Mouse (Mus musculus) forebrain, embryonic 15.5 days (tissue): ENCODE measurements at regions not wholly inside any gene's neighbourhood (a gene's known extent, or its start where the extent isn't known, plus 50 kb on each side); places are given as distances from the start of the nearest gene placed in this dataset.

ENCODE experiments used
- ATAC-seq: fragments of 200-750 bp; cut with Nextera tagmentation; replicated peaks from 2 replicates; pipeline ENCODE4 v1.8.0; 2017; ENCODE audit warnings: mild to moderate bottlenecking, moderate TSS enrichment, moderate library complexity
- H3K27ac ChIP-seq: fragments of 300-500 bp; sonication (generic); replicated peaks from 2 replicates; pipeline ENCODE4 v1.5.1; 2015; ENCODE audit warnings: mild to moderate bottlenecking, inconsistent platforms
- H3K27me3 ChIP-seq: fragments of 300-500 bp; sonication (generic); 2 replicates; pipeline ENCODE4 v1.6.1; 2015; ENCODE audit warnings: inconsistent platforms
- H3K36me3 ChIP-seq: fragments of 300-500 bp; sonication (generic); 2 replicates; pipeline ENCODE4 v1.6.1; 2015; ENCODE audit warnings: mild to moderate bottlenecking, inconsistent platforms
- H3K4me1 ChIP-seq: fragments of 300-500 bp; sonication (generic); 2 replicates; pipeline ENCODE4 v1.6.1; 2015; ENCODE audit warnings: inconsistent platforms
- H3K4me2 ChIP-seq: fragments of 300-500 bp; sonication (generic); replicated peaks from 2 replicates; pipeline ENCODE4 v1.6.1; 2015; ENCODE audit warnings: mild to moderate bottlenecking, inconsistent platforms
- H3K4me3 ChIP-seq: fragments of 300-500 bp; sonication (generic); 2 replicates; pipeline ENCODE4 v1.5.1; 2015; ENCODE audit warnings: mild to moderate bottlenecking, inconsistent platforms
- H3K9ac ChIP-seq: fragments of 300-500 bp; sonication (generic); replicated peaks from 2 replicates; pipeline ENCODE4 v1.6.1; 2015; ENCODE audit warnings: mild to moderate bottlenecking, inconsistent platforms
- H3K9me3 ChIP-seq: fragments of 300-500 bp; sonication (generic); 2 replicates; pipeline ENCODE4 v1.6.1; 2016; ENCODE audit warnings: inconsistent platforms
- WGBS: fragments of 180-500 bp; shearing (Covaris S2); methylation state at CpG from one replicate; pipeline ENCODE4 v1.1.7; 2015; ENCODE audit warnings: mixed read lengths; 5-methylcytosine and 5-hydroxymethylcytosine counted together

- Histone ChIP-seq H3K27ac (no peak overlapping the region), H3K27me3 (no peaks in the 10 kb centered on the region), H3K4me3 (no peak overlapping the region), H3K4me1 (0 out of 2 replicates have a peak, but pooled peaks cover under 1% of the 10 kb centered on the region), H3K9me3 (no peaks in the 10 kb centered on the region), H3K36me3 (no peaks in the 10 kb centered on the region), H3K4me2 (no peak overlapping the region), H3K9ac (no peak overlapping the region)
- 82% methylated on average over 5 of the region's 5 CpGs for WGBS
- no peak for ATAC-seq
These were observed 134.3 kb downstream of the Mtx2 start for GRCm38 (mm10) chr2:74959936-74960335.

GRCm38 (mm10) chr2:74962416-74962815 lies 136.8 kb downstream of the Mtx2 start:
- WGBS = 90% methylated on average over 6 of the region's 6 CpGs
- H3K4me2 ChIP-seq = no peak overlapping the region
- no peaks in the 10 kb centered on the region for H3K9me3 ChIP-seq
- no peaks in the 10 kb centered on the region for H3K27me3 ChIP-seq
- ATAC-seq = no peak
- H3K4me1 ChIP-seq = peaks cover 7% of the 10 kb centered on the region; the same call in 1 of the 2 replicates
- no peaks in the 10 kb centered on the region for H3K36me3 ChIP-seq
- no peak overlapping the region for H3K9ac ChIP-seq
- no peak overlapping the region for H3K4me3 ChIP-seq
- H3K27ac ChIP-seq = no peak overlapping the region

GRCm38 (mm10) chr2:74964360-74964759 lies 138.8 kb downstream of the Mtx2 start:
- H3K27ac ChIP-seq = no peak overlapping the region
- H3K9ac ChIP-seq = no peak overlapping the region
- ATAC-seq = 0 out of 2 replicates have a peak, but pooled peaks have one; percentile 64
- H3K4me1 ChIP-seq = peaks cover 7% of the 10 kb centered on the region; the same call in 1 of the 2 replicates
- H3K9me3 ChIP-seq = no peaks in the 10 kb centered on the region
- WGBS = under 1% methylated on average over 6 of the region's 6 CpGs
- no peaks in the 10 kb centered on the region for H3K36me3 ChIP-seq
- H3K4me3 ChIP-seq = no peak overlapping the region
- no peak overlapping the region for H3K4me2 ChIP-seq
- no peaks in the 10 kb centered on the region for H3K27me3 ChIP-seq

- no peak overlapping the region for H3K4me3 ChIP-seq
- no peak overlapping the region for H3K9ac ChIP-seq
- H3K27ac ChIP-seq = no peak overlapping the region
- no peak overlapping the region for H3K4me2 ChIP-seq
- H3K27me3 ChIP-seq = no peaks in the 10 kb centered on the region
- no peaks in the 10 kb centered on the region for H3K36me3 ChIP-seq
- no peaks in the 10 kb centered on the region for H3K9me3 ChIP-seq
- H3K4me1 ChIP-seq = peaks cover 7% of the 10 kb centered on the region; the same call in 1 of the 2 replicates
- no peak for ATAC-seq
- 48% methylated on average over 3 of the region's 3 CpGs for WGBS
These were observed 139.4 kb downstream of the Mtx2 start for GRCm38 (mm10) chr2:74964980-74965379.

- 29% methylated on average over 18 of the region's 18 CpGs for WGBS
- no peaks in the 10 kb centered on the region for H3K27me3 ChIP-seq
- H3K4me1 ChIP-seq = peaks cover 7% of the 10 kb centered on the region; the same call in 1 of the 2 replicates
- no peaks in the 10 kb centered on the region for H3K36me3 ChIP-seq
- H3K9ac ChIP-seq = no peak overlapping the region
- ATAC-seq = no peak
- H3K4me2 ChIP-seq = peak overlapping the region; percentile 30
- H3K9me3 ChIP-seq = no peaks in the 10 kb centered on the region
- no peak overlapping the region for H3K27ac ChIP-seq
- H3K4me3 ChIP-seq = no peak overlapping the region
These were observed 139.9 kb downstream of the Mtx2 start for GRCm38 (mm10) chr2:74965384-74966060.

GRCm38 (mm10) chr2:74970611-74971265 lies 145.1 kb downstream of the Mtx2 start:
- Histone ChIP-seq H3K4me1 (no peaks in the 10 kb centered on the region), H3K27ac (no peak overlapping the region), H3K9me3 (no peaks in the 10 kb centered on the region), H3K4me3 (no peak overlapping the region), H3K36me3 (no peaks in the 10 kb centered on the region), H3K4me2 (no peak overlapping the region), H3K9ac (no peak overlapping the region), H3K27me3 (no peaks in the 10 kb centered on the region)
- ATAC-seq = no peak
- WGBS = 48% methylated on average over 14 of the region's 14 CpGs

- Histone ChIP-seq H3K27ac (no peak overlapping the region), H3K9me3 (no peaks in the 10 kb centered on the region), H3K36me3 (no peaks in the 10 kb centered on the region), H3K9ac (no peak overlapping the region), H3K4me1 (no peaks in the 10 kb centered on the region), H3K27me3 (no peaks in the 10 kb centered on the region), H3K4me2 (no peak overlapping the region), H3K4me3 (no peak overlapping the region)
- no peak for ATAC-seq
- WGBS = 90% methylated on average over 6 of the region's 6 CpGs
These were observed 147.8 kb downstream of the Mtx2 start for GRCm38 (mm10) chr2:74973386-74973785.

- H3K9me3 ChIP-seq = no peaks in the 10 kb centered on the region
- no peaks in the 10 kb centered on the region for H3K27me3 ChIP-seq
- 0 out of 2 replicates have a peak overlapping the region, but pooled peaks have one; percentile 11 for H3K4me3 ChIP-seq
- peak overlapping the region; percentile 32 for H3K27ac ChIP-seq
- peak overlapping the region; percentile 20; the same call in 1 of the 2 replicates for H3K4me2 ChIP-seq
- H3K36me3 ChIP-seq = no peaks in the 10 kb centered on the region
- WGBS = 64% methylated on average over 16 of the region's 16 CpGs
- H3K9ac ChIP-seq = no peak overlapping the region
- peak; percentile 60; the same call in 1 of the 2 replicates for ATAC-seq
- no peaks in the 10 kb centered on the region for H3K4me1 ChIP-seq
These were observed 149.2 kb downstream of the Mtx2 start for GRCm38 (mm10) chr2:74974595-74975325.

GRCm38 (mm10) chr2:74977348-74977747 lies 151.7 kb downstream of the Mtx2 start:
- no peak for ATAC-seq
- Histone ChIP-seq H3K9me3 (no peaks in the 10 kb centered on the region), H3K9ac (no peak overlapping the region), H3K4me3 (no peak overlapping the region), H3K4me1 (no peaks in the 10 kb centered on the region), H3K36me3 (no peaks in the 10 kb centered on the region), H3K27ac (no peak overlapping the region), H3K4me2 (no peak overlapping the region), H3K27me3 (no peaks in the 10 kb centered on the region)
- 96% methylated on average over 3 of the region's 3 CpGs for WGBS

GRCm38 (mm10) chr2:74977828-74978227 lies 152.2 kb downstream of the Mtx2 start:
- no peak overlapping the region for H3K4me2 ChIP-seq
- no peaks in the 10 kb centered on the region for H3K27me3 ChIP-seq
- 74% methylated on average over 1 of the region's 1 CpGs for WGBS
- no peaks in the 10 kb centered on the region for H3K36me3 ChIP-seq
- ATAC-seq = no peak
- no peak overlapping the region for H3K4me3 ChIP-seq
- H3K9ac ChIP-seq = no peak overlapping the region
- no peaks in the 10 kb centered on the region for H3K9me3 ChIP-seq
- no peaks in the 10 kb centered on the region for H3K4me1 ChIP-seq
- H3K27ac ChIP-seq = no peak overlapping the region

- Histone ChIP-seq H3K9me3 (no peaks in the 10 kb centered on the region), H3K27me3 (no peaks in the 10 kb centered on the region), H3K27ac (no peak overlapping the region), H3K4me1 (no peaks in the 10 kb centered on the region), H3K4me3 (no peak overlapping the region), H3K4me2 (no peak overlapping the region), H3K36me3 (no peaks in the 10 kb centered on the region), H3K9ac (no peak overlapping the region)
- 88% methylated on average over 3 of the region's 3 CpGs for WGBS
- ATAC-seq = no peak
These were observed 156.3 kb downstream of the Mtx2 start for GRCm38 (mm10) chr2:74981856-74982255.

GRCm38 (mm10) chr2:74993802-74994201 lies 168.2 kb downstream of the Mtx2 start:
- no peak overlapping the region for H3K4me2 ChIP-seq
- 79% methylated on average over 3 of the region's 3 CpGs for WGBS
- no peak overlapping the region for H3K4me3 ChIP-seq
- no peaks in the 10 kb centered on the region for H3K9me3 ChIP-seq
- ATAC-seq = no peak
- no peaks in the 10 kb centered on the region for H3K4me1 ChIP-seq
- H3K27ac ChIP-seq = no peak overlapping the region
- H3K36me3 ChIP-seq = no peaks in the 10 kb centered on the region
- H3K9ac ChIP-seq = no peak overlapping the region
- no peaks in the 10 kb centered on the region for H3K27me3 ChIP-seq
